Mouse (Mus musculus): ENCODE results near the gene Lin7b. TPM values are rescaled to one million over a fixed set of nuclear protein-coding genes. Genes with fewer than 3 reads are reported as not detected.

Lin7b gene
- polyA plus RNA-seq, 1 experiment from 2014 or later: 2.9 TPM

GRCm38 (mm10) chr7:45338161-45338911, 32.0 kb downstream of the Lin7b start:
- Histone ChIP-seq H3K4me2 (peak overlapping the region; percentile 85), H3K9ac (peak overlapping the region; percentile 73; the same call in 1 of the 2 replicates), H3K27me3 (peaks cover 34% of the 10 kb centered on the region), H3K27ac (no peak overlapping the region), H3K36me3 (ENCODE audit: poor library complexity, severe bottlenecking) (no peaks in the 10 kb centered on the region; the same call in 1 of the 2 replicates), H3K4me3 (peak overlapping the region; percentile 53; the same call in 1 of the 2 replicates), H3K9me3 (replicated peaks) (no peaks in the 10 kb centered on the region), H3K4me1 (peaks cover 40% of the 10 kb centered on the region)
- WGBS: 2% methylated on average over 14 of the region's 14 CpGs
- ATAC-seq: no peak

DNA sequence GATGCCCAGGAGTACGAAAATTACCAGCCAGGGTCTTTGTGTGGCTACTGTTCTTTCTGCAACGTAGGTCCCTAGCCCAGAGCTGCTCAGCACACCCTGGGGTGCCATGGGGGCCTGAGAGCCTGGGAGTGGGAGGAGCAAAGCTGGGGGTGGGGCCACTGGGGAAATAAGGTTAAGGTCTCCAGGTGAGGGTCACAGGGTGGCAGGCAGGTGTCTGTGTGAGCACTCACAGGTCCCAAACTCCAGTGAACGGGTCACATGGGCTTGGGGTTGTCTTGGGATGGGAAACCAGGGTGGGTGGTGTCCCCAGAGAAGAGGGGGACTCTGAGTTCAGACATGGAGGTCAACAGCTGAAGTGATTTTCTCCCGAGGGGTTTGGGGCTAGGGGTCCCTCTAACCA, 32.9 kb downstream of the Lin7b start:
- H3K36me3 ChIP-seq (ENCODE audit: poor library complexity, severe bottlenecking): no peaks in the 10 kb centered on the region
- H3K4me1 ChIP-seq: peaks cover 47% of the 10 kb centered on the region
- WGBS: 14% methylated on average over 4 of the region's 4 CpGs
- H3K27me3 ChIP-seq: peaks cover 34% of the 10 kb centered on the region
- no peak overlapping the region for H3K4me3 ChIP-seq
- H3K27ac ChIP-seq: no peak overlapping the region
- H3K4me2 ChIP-seq: no peak overlapping the region
- H3K9ac ChIP-seq: no peak overlapping the region
- no peak for ATAC-seq
- no peaks in the 10 kb centered on the region for H3K9me3 ChIP-seq (replicated peaks)

DNA sequence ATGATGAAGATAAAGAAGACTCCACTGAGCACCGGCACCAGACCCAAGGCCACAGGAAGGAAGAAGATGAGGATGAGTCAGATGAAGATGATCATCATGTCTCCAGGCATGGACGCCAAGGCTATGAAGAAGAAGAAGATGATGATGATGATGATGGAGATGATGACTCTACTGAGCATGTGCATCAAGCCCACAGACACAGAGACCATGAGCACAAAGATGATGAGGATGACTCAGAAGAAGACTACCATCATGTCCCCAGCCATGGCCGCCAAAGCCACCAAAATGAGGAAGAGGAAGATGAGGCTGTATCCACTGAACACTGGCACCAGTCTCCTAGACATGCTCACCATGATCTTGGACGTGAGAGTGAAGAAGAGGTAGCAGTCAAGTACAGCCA, 34.1 kb downstream of the Lin7b start:
- Histone ChIP-seq H3K4me3 (no peak overlapping the region), H3K27ac (no peak overlapping the region), H3K36me3 (ENCODE audit: poor library complexity, severe bottlenecking) (no peaks in the 10 kb centered on the region), H3K4me1 (peaks cover 50% of the 10 kb centered on the region), H3K9me3 (replicated peaks) (no peaks in the 10 kb centered on the region), H3K9ac (no peak overlapping the region), H3K27me3 (peaks cover 38% of the 10 kb centered on the region), H3K4me2 (no peak overlapping the region)
- no peak for ATAC-seq
- WGBS: 88% methylated on average over 4 of the region's 4 CpGs

DNA sequence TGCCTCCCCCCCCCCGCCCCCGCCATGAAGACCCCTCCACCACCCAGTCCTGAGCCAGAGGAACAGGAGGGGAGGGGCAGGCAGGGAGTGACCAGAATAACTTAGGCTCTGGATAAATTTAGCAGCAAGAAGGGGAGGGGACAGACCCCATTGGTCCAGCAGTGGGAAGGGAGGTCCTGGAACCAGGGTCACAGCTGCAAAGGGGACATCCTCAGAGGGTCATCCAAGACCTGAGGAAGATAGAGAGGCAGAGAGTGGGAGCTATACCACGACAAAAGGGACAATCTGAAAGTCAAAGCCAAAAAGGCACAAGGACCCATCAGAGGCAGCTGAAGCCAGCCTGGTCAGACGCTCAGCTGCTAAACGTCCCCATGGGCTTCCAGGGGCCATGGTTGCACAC, 35.3 kb downstream of the Lin7b start, which contains the start of gene Hrc:
Hrc (plus strand) TSS at position 235 of the 400 bp plus-strand sequence.
- ATAC-seq: no peak
- H3K27ac ChIP-seq: no peak within 1 kb of the TSS
- peak within 1 kb of the TSS; percentile 95 for H3K4me2 ChIP-seq
- no peaks in the 10 kb centered on the region for H3K9me3 ChIP-seq (replicated peaks)
- no peaks in the 10 kb centered on the region for H3K36me3 ChIP-seq (ENCODE audit: poor library complexity, severe bottlenecking)
- peaks cover 38% of the 10 kb centered on the region for H3K27me3 ChIP-seq
- 0 out of 2 replicates have a peak within 1 kb of the TSS, but pooled peaks have one; percentile 52 for H3K4me3 ChIP-seq
- no peak within 1 kb of the TSS for H3K9ac ChIP-seq
- peaks cover 37% of the 10 kb centered on the region for H3K4me1 ChIP-seq
- WGBS: 32% methylated on average over 5 of the region's 5 CpGs

GRCm38 (mm10) chr7:45334605-45335004, 35.8 kb downstream of the Lin7b start:
- no peak overlapping the region for H3K27ac ChIP-seq
- H3K36me3 ChIP-seq (ENCODE audit: poor library complexity, severe bottlenecking): no peaks in the 10 kb centered on the region
- no peak overlapping the region for H3K9ac ChIP-seq
- peaks cover 38% of the 10 kb centered on the region for H3K27me3 ChIP-seq
- peaks cover 33% of the 10 kb centered on the region for H3K4me1 ChIP-seq
- no peak overlapping the region for H3K4me2 ChIP-seq
- H3K9me3 ChIP-seq (replicated peaks): no peaks in the 10 kb centered on the region
- ATAC-seq: no peak
- no peak overlapping the region for H3K4me3 ChIP-seq
- WGBS: 26% methylated on average over 3 of the region's 3 CpGs

GRCm38 (mm10) chr7:45333431-45333982, 36.9 kb downstream of the Lin7b start, which contains the start of gene Trpm4:
Gene Trpm4 (minus strand): TSS chr7:45333780.
- ATAC-seq: peak; percentile 62
- Histone ChIP-seq H3K36me3 (ENCODE audit: poor library complexity, severe bottlenecking) (no peaks in the 10 kb centered on the region), H3K27ac (no peak within 1 kb of the TSS), H3K4me1 (peaks cover 22% of the 10 kb centered on the region), H3K9ac (peak within 1 kb of the TSS; percentile 76), H3K4me2 (peak within 1 kb of the TSS; percentile 95), H3K4me3 (peak within 1 kb of the TSS; percentile 52), H3K9me3 (replicated peaks) (no peaks in the 10 kb centered on the region), H3K27me3 (peaks cover 35% of the 10 kb centered on the region)
- WGBS: under 1% methylated on average over 38 of the region's 38 CpGs

- peaks cover 15% of the 10 kb centered on the region for H3K4me1 ChIP-seq
- H3K27ac ChIP-seq: no peak overlapping the region
- H3K27me3 ChIP-seq: peaks cover 29% of the 10 kb centered on the region
- H3K4me2 ChIP-seq: peak overlapping the region; percentile 95
- H3K36me3 ChIP-seq (ENCODE audit: poor library complexity, severe bottlenecking): no peaks in the 10 kb centered on the region
- ATAC-seq: peak; percentile 32
- no peaks in the 10 kb centered on the region for H3K9me3 ChIP-seq (replicated peaks)
- H3K9ac ChIP-seq: peak overlapping the region; percentile 76
- peak overlapping the region; percentile 52 for H3K4me3 ChIP-seq
- WGBS: 3% methylated on average over 22 of the region's 22 CpGs
Observed at GRCm38 (mm10) chr7:45332685-45333425, 37.5 kb downstream of the Lin7b start.

DNA sequence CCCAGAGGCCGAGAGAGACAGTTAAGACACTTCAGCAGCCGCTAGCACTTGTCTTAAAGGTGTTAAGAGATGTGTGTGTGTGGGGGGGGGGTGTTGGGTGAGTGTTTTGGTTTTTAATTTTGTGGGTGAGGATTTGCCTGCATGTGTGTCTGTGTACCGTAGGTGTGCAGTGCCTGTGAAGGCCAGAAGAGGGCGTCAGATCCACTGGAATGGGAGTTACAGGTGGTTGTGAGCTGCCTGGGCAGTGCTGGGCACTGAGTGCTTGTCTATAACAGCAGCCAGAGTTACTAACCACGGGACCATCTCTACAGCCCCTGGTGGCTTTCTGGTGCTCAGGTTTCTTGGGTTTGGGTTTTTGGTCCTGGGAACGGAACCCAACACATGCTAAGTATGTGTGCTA, 38.9 kb downstream of the Lin7b start:
- Histone ChIP-seq H3K36me3 (ENCODE audit: poor library complexity, severe bottlenecking) (no peaks in the 10 kb centered on the region), H3K27me3 (peaks cover 17% of the 10 kb centered on the region), H3K4me1 (peaks cover 13% of the 10 kb centered on the region), H3K4me3 (no peak overlapping the region), H3K9ac (no peak overlapping the region), H3K27ac (no peak overlapping the region), H3K4me2 (no peak overlapping the region), H3K9me3 (replicated peaks) (no peaks in the 10 kb centered on the region)
- 85% methylated on average over 6 of the region's 6 CpGs for WGBS
- no peak for ATAC-seq

- 85% methylated on average over 13 of the region's 13 CpGs for WGBS
- Histone ChIP-seq H3K36me3 (ENCODE audit: poor library complexity, severe bottlenecking) (no peaks in the 10 kb centered on the region), H3K27me3 (0 out of 2 replicates have a peak, but pooled peaks cover 4% of the 10 kb centered on the region), H3K4me3 (no peak overlapping the region), H3K4me2 (no peak overlapping the region), H3K9me3 (replicated peaks) (no peaks in the 10 kb centered on the region), H3K9ac (no peak overlapping the region), H3K4me1 (peaks cover 11% of the 10 kb centered on the region), H3K27ac (no peak overlapping the region)
- ATAC-seq: no peak
Observed at GRCm38 (mm10) chr7:45328841-45329475, 41.4 kb downstream of the Lin7b start.

GRCm38 (mm10) chr7:45325800-45326199, 44.6 kb downstream of the Lin7b start:
- no peaks in the 10 kb centered on the region for H3K27me3 ChIP-seq
- no peaks in the 10 kb centered on the region for H3K9me3 ChIP-seq (replicated peaks)
- no peak overlapping the region for H3K9ac ChIP-seq
- no peak overlapping the region for H3K27ac ChIP-seq
- no peak overlapping the region for H3K4me2 ChIP-seq
- no peak for ATAC-seq
- H3K4me1 ChIP-seq: no peaks in the 10 kb centered on the region
- H3K4me3 ChIP-seq: no peak overlapping the region
- H3K36me3 ChIP-seq (ENCODE audit: poor library complexity, severe bottlenecking): no peaks in the 10 kb centered on the region

- no peak overlapping the region for H3K9ac ChIP-seq
- no peak overlapping the region for H3K4me2 ChIP-seq
- H3K4me1 ChIP-seq: no peaks in the 10 kb centered on the region
- H3K27me3 ChIP-seq: no peaks in the 10 kb centered on the region
- no peak overlapping the region for H3K27ac ChIP-seq
- no peaks in the 10 kb centered on the region for H3K9me3 ChIP-seq (replicated peaks)
- ATAC-seq: no peak
- no peaks in the 10 kb centered on the region for H3K36me3 ChIP-seq (ENCODE audit: poor library complexity, severe bottlenecking)
- H3K4me3 ChIP-seq: no peak overlapping the region
- WGBS: 91% methylated on average over 5 of the region's 5 CpGs
Observed at GRCm38 (mm10) chr7:45323069-45323468, 47.3 kb downstream of the Lin7b start.

GRCm38 (mm10) chr7:45322245-45322644, 48.1 kb downstream of the Lin7b start:
- no peaks in the 10 kb centered on the region for H3K27me3 ChIP-seq
- WGBS: 90% methylated on average over 4 of the region's 4 CpGs
- ATAC-seq: no peak

More at GRCm38 (mm10) chr7:45322245-45322644, 48.1 kb downstream of the Lin7b start:
- Histone ChIP-seq H3K4me1 (no peaks in the 10 kb centered on the region), H3K27ac (no peak overlapping the region), H3K36me3 (ENCODE audit: poor library complexity, severe bottlenecking) (no peaks in the 10 kb centered on the region), H3K9me3 (replicated peaks) (no peaks in the 10 kb centered on the region), H3K4me2 (no peak overlapping the region), H3K9ac (no peak overlapping the region), H3K4me3 (no peak overlapping the region)
